Mouse (Mus musculus) olfactory bulb, adult 2 months (tissue): ENCODE data around the gene Map6.

Experiments
- CTCF ChIP-seq: fragments of 200-500 bp; IDR thresholded peaks from 2 replicates; pipeline ENCODE4 v1.5.1; 2012; ENCODE audit warnings: low read depth, mild to moderate bottlenecking, low read length, moderate library complexity; ENCODE audit not compliant: insufficient read depth
- POLR2A ChIP-seq: fragments of 200-500 bp; IDR thresholded peaks from 2 replicates; pipeline ENCODE4 v1.6.1; 2012; ENCODE audit warnings: mild to moderate bottlenecking, low read depth, low read length, moderate library complexity; ENCODE audit not compliant: insufficient read depth

DNA sequence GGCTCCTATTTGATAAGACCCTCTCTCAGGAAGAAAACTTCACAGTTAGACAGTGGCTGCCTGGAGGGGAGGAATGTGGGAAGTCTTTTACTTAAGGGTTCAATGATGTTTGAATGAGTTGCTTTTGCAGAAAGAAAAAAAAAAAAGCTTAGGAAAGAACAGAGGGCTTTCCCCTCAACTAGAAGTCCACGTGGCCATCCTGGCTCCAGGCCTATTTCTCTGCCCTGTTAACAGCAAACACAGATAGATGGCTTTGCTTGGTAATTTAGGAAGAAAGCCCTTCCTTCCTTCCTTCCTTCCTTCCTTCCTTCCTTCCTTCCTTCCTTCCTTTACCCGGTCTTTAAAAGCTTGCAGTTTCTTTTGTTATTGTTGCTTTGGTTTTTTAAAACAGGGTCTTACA lies 32.3 kb upstream of the Map6 start:
- no peak for TF ChIP-seq CTCF
- TF ChIP-seq POLR2A: no peak
